In genomic region chr15:3563473-3563872, GRCm38 (mm10) we compare ENCODE assay signal across 25 mouse cellular contexts. TPM values are rescaled to one million over a fixed set of nuclear protein-coding genes. Genes with fewer than 3 reads are reported as not detected.
"Had no signal": no experiment of that assay in that cellular context is flagged by ENCODE, and none has a peak within 500 bp of the region (broad histone marks: within the 10 kb centered on the region; RNA-seq: fewer than 3 reads in every experiment).

No protein-coding gene starts in this region.

- H3K4me3 ChIP-seq: layer of hippocampus, adult 2 months; limb, embryonic 10.5 days; limb, embryonic 13.5 days; liver, embryonic 12.5 days; liver, embryonic 15.5 days; lung, embryonic 15.5 days; megakaryocyte, embryonic 14.5 days; midbrain, embryonic 10.5 days; midbrain, embryonic 13.5 days; myocyte; neural tube, embryonic 13.5 days; stomach, embryonic 15.5 days had no signal

- DNase-seq: kidney, postnatal 14 days; layer of hippocampus, adult 9-11 months; liver; lung, adult 18-20 months; lung, postnatal 10 days; lung, postnatal 36 days; retina, postnatal 1 day; right cerebral cortex, postnatal 25 days; spleen, adult 18-20 months; thymus, postnatal 25 days had no signal

- H3K9me3 ChIP-seq: limb, embryonic 10.5 days; limb, embryonic 13.5 days; liver, embryonic 12.5 days; liver, embryonic 15.5 days; lung, embryonic 15.5 days; midbrain, embryonic 10.5 days; midbrain, embryonic 13.5 days; neural tube, embryonic 13.5 days; stomach, embryonic 15.5 days had no signal

- H3K27me3 ChIP-seq: limb, embryonic 13.5 days; liver, embryonic 12.5 days; liver, embryonic 15.5 days; lung, embryonic 15.5 days; megakaryocyte, embryonic 14.5 days; midbrain, embryonic 13.5 days; neural tube, embryonic 13.5 days; stomach, embryonic 15.5 days had no signal

- ATAC-seq: liver, embryonic 12.5 days; midbrain, embryonic 13.5 days; midbrain, embryonic 16.5 days had no signal

- H3K9ac ChIP-seq: limb, embryonic 13.5 days; liver, embryonic 12.5 days; liver, embryonic 15.5 days; lung, embryonic 15.5 days; midbrain, embryonic 13.5 days; neural tube, embryonic 13.5 days; stomach, embryonic 15.5 days had no signal

- H3K4me1 ChIP-seq: limb, embryonic 10.5 days; limb, embryonic 13.5 days; liver, embryonic 12.5 days; liver, embryonic 15.5 days; megakaryocyte, embryonic 14.5 days; midbrain, embryonic 10.5 days; midbrain, embryonic 13.5 days; neural tube, embryonic 13.5 days; stomach, embryonic 15.5 days had no signal

- H3K27ac ChIP-seq: layer of hippocampus, adult 2 months; limb, embryonic 10.5 days; limb, embryonic 13.5 days; liver, embryonic 12.5 days; liver, embryonic 15.5 days; lung, embryonic 15.5 days; midbrain, embryonic 10.5 days; midbrain, embryonic 13.5 days; neural tube, embryonic 13.5 days; stomach, embryonic 15.5 days had no signal

- H3K4me2 ChIP-seq: limb, embryonic 13.5 days; liver, embryonic 12.5 days; liver, embryonic 15.5 days; lung, embryonic 15.5 days; midbrain, embryonic 13.5 days; neural tube, embryonic 13.5 days; stomach, embryonic 15.5 days had no signal

- H3K36me3 ChIP-seq: limb, embryonic 10.5 days; liver, embryonic 12.5 days; liver, embryonic 15.5 days; lung, embryonic 15.5 days; midbrain, embryonic 10.5 days; midbrain, embryonic 13.5 days; neural tube, embryonic 13.5 days had no signal

RNA-seq across cellular contexts. Expression of gene Ghr, which starts 19.8 kb away (rescaled TPM):
- total RNA-seq: monocyte, adult 5-6 weeks; neutrophil, adult 5-6 weeks had no signal
